Mouse (Mus musculus) bone marrow macrophage, adult 2 months (primary cell): Measurements from ENCODE around the gene Chrna7.

ENCODE experiments used
- CTCF ChIP-seq: IDR thresholded peaks from 2 replicates; pipeline ENCODE4 v1.5.1; 2012; ENCODE audit warnings: low read depth, mild to moderate bottlenecking, low read length, moderate library complexity
- POLR2A ChIP-seq: IDR thresholded peaks from 2 replicates; pipeline ENCODE4 v1.6.1; 2012; ENCODE audit warnings: mild to moderate bottlenecking, low read depth, low read length, borderline replicate concordance

GRCm38 (mm10) chr7:63060996-63061395 lies 151.4 kb downstream of the Chrna7 start:
- TF ChIP-seq CTCF (no peak), POLR2A (no peak)
